Mouse (Mus musculus) MEL-GATA-1-ER (cell line): Measurements from ENCODE around the gene Trim3.

Source experiments
- DNase-seq: peaks from one replicate; pipeline ENCODE4 v3.0.0-alpha.2; 2012; ENCODE audit warnings: low read depth; ENCODE audit errors: extremely low read depth

Gene Trim3

GRCm38 (mm10) chr7:105633127-105633800 lies at the start of gene Trim3:
TSS of gene Trim3 (minus strand) at chr7:105633571.
- DNase-seq: peak; percentile 39

GRCm38 (mm10) chr7:105650639-105651435 lies 17.5 kb upstream of the Trim3 start, which contains the start of gene Dnhd1:
TSS of gene Dnhd1 (plus strand) at chr7:105650827.
- no peak for DNase-seq

- DNase-seq: no peak
Measured at GRCm38 (mm10) chr7:105641936-105642335, 8.6 kb upstream of the Trim3 start.

GRCm38 (mm10) chr7:105640894-105641255 lies 7.5 kb upstream of the Trim3 start:
- no peak for DNase-seq

- DNase-seq: peak; percentile 96
Measured at GRCm38 (mm10) chr7:105640233-105640893, 7.0 kb upstream of the Trim3 start, which contains the start of the genes Arfip2 and Gm45799. TSS of gene Arfip2 (minus strand) at chr7:105640416. TSS of gene Gm45799 (plus strand) at chr7:105640552.

- no peak for DNase-seq
Measured at GRCm38 (mm10) chr7:105639756-105640155, 6.4 kb upstream of the Trim3 start, which contains the start of gene Timm10b. TSS of gene Timm10b (plus strand) at chr7:105640056.

- no peak for DNase-seq
Measured at GRCm38 (mm10) chr7:105639304-105639703, 5.9 kb upstream of the Trim3 start.

- no peak for DNase-seq
Measured at GRCm38 (mm10) chr7:105638776-105639175, 5.4 kb upstream of the Trim3 start.

GRCm38 (mm10) chr7:105635726-105636125 lies 2.4 kb upstream of the Trim3 start:
- no peak for DNase-seq

GRCm38 (mm10) chr7:105634272-105634920 lies 1.0 kb upstream of the Trim3 start:
- DNase-seq: no peak

GRCm38 (mm10) chr7:105633801-105634135 lies 397 bp upstream of the Trim3 start:
- DNase-seq: no peak

GRCm38 (mm10) chr7:105632551-105632972 lies 809 bp downstream of the Trim3 start:
- DNase-seq: no peak

- no peak for DNase-seq
Measured at GRCm38 (mm10) chr7:105628633-105629032, 4.7 kb downstream of the Trim3 start.

GRCm38 (mm10) chr7:105625397-105625796 lies 8.0 kb downstream of the Trim3 start:
- no peak for DNase-seq

- no peak for DNase-seq
Measured at GRCm38 (mm10) chr7:105621646-105622292, 11.6 kb downstream of the Trim3 start.

- DNase-seq: no peak
Measured at GRCm38 (mm10) chr7:105621053-105621452, 12.3 kb downstream of the Trim3 start.

GRCm38 (mm10) chr7:105619701-105620100 lies 13.7 kb downstream of the Trim3 start:
- DNase-seq: no peak

- DNase-seq: no peak
Measured at GRCm38 (mm10) chr7:105617810-105618209, 15.6 kb downstream of the Trim3 start.

GRCm38 (mm10) chr7:105616561-105616960 lies 16.8 kb downstream of the Trim3 start:
- no peak for DNase-seq

GRCm38 (mm10) chr7:105615720-105616119 lies 17.7 kb downstream of the Trim3 start:
- no peak for DNase-seq

- DNase-seq: no peak
Measured at GRCm38 (mm10) chr7:105614400-105614799, 19.0 kb downstream of the Trim3 start.
